Mouse (Mus musculus): ENCODE data around the gene Best3. TPM values are rescaled to one million over a fixed set of nuclear protein-coding genes. Genes with fewer than 3 reads are reported as not detected.
A peak's percentile ranks its signal among the peaks of the same experiment; 100 is the strongest.
"Not testable (repeated sequence)": the region's sequence is repeated elsewhere in the genome, so short reads cannot be mapped to it uniquely, and the experiment has no call there.

Best3 gene
- polyA plus RNA-seq, 1 experiment from 2014 or later = 1.0 TPM

DNA sequence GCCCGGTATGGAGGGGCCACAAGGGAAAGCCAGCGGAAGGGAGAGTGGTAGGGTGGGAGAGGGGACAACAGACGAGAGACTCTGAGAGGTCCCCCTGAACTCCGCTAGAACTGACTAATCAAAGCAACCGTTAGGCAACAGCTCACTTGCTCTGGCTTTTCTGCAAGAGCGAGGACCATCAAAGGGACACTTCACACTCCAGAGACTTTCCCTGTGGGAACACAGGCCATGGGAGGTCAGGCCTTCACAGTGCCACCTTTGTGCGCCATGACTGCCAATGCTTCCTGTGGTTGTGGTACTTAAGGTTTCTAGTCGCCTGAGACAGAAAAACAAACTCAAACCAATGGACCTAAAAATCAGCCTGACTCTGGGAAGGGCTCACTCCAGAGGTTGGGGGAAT, 24.9 kb downstream of the Best3 start:
- WGBS = 60% methylated on average over 8 of the region's 8 CpGs
- no peak overlapping the region for H3K9ac ChIP-seq
- no peaks in the 10 kb centered on the region for H3K36me3 ChIP-seq
- no peaks in the 10 kb centered on the region for H3K9me3 ChIP-seq
- no peak overlapping the region for H3K27ac ChIP-seq
- peaks cover 8% of the 10 kb centered on the region for H3K4me1 ChIP-seq
- no peak overlapping the region for H3K4me2 ChIP-seq (replicated peaks)
- no peaks in the 10 kb centered on the region for H3K27me3 ChIP-seq
- ATAC-seq (ENCODE audit: low FRiP score, low read depth) = no peak
- no peak overlapping the region for H3K4me3 ChIP-seq

DNA sequence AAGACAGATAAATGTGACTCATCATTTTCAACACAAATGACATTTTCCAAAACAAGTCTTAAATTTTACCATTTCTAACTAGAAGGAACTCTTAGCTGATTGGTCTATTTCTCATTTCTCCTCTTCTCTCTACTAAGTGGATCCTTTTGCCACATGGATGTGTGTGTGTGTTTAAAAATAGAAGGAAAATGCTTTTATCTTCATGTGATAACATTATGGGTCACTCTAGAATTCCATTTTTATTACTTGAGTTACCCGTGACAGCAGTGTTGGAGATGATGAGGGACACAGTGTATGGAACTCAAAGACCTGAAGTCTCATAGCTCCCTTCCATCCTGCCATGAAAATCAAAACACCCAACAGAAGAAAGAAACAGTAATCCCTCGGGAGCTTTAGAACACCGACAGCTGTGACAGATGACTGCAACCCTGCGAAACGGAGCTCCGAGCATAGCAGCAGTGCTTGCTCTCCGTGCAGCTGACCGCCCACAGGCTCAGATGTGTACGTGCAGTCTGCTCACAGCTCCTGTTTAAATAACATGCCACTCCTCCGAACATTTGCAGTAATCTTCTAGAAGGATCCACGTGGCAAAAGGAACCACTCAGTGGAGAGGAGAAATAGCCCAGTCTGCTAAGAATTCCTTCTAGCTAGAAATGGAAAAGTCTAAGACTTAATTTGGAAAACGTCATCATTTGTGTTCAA, 27.7 kb downstream of the Best3 start:
- no peak overlapping the region for H3K9ac ChIP-seq
- H3K4me2 ChIP-seq (replicated peaks) = peak overlapping the region; percentile 34
- peak; percentile 81 for ATAC-seq (ENCODE audit: low FRiP score, low read depth)
- WGBS = 18% methylated on average over 12 of the region's 12 CpGs
- H3K4me1 ChIP-seq = peaks cover 3% of the 10 kb centered on the region
- no peaks in the 10 kb centered on the region for H3K36me3 ChIP-seq
- no peaks in the 10 kb centered on the region for H3K9me3 ChIP-seq
- no peaks in the 10 kb centered on the region for H3K27me3 ChIP-seq
- no peak overlapping the region for H3K4me3 ChIP-seq
- no peak overlapping the region for H3K27ac ChIP-seq

DNA sequence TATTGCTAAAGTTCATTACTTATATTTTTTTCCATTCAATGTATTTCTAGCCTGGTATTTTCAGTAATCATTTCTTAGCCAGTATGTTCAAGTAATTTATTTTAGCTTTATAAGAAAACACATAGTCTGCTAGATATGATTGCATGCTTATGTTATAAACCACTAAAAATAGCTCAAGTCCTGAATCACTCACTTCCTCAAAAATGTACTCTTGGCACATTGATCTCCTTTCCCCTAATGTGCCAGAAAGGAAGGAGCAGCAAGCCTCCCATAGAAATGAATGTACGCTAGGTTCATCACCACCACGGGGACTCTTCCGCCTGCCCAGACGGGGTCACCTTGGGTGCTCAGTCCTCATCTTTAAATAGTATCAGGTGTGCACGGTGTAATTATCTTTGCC, 28.5 kb downstream of the Best3 start:
- WGBS = 87% methylated on average over 5 of the region's 5 CpGs
- H3K4me3 ChIP-seq = no peak overlapping the region
- no peak for ATAC-seq (ENCODE audit: low FRiP score, low read depth)

DNA sequence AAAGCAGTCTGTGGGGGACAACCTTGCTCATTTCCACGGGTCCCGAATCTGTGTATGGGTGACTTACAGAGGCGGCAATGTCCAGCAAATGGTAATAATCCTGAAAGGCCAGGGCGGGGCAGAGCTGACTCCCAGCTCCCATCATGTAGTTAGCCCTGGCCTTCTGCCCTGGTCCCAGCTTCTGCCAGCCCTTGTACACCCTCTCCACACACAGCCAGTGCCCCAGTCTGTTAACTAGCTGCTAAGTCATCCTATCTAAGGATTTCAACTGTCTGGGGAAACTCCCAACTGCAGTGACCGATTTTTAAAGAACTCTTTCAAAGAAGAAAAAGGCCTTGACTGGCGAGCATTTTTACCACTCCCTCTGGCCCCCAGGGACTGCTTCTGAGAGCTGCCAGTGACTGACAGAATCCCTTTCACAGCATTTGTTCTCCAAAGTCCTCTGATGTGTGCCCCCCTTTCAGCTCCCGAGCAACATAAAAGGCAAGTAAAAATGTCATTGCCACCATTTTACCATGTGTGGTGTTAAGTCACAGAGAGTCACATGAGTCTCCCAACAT, 32.2 kb downstream of the Best3 start:
- 0 out of 2 replicates have a peak, but pooled peaks cover 6% of the 10 kb centered on the region for H3K27me3 ChIP-seq
- 56% methylated on average over 7 of the region's 7 CpGs for WGBS
- no peak overlapping the region for H3K27ac ChIP-seq
- H3K4me2 ChIP-seq (replicated peaks) = no peak overlapping the region
- no peak for ATAC-seq (ENCODE audit: low FRiP score, low read depth)
- no peaks in the 10 kb centered on the region for H3K36me3 ChIP-seq
- no peak overlapping the region for H3K4me3 ChIP-seq
- no peaks in the 10 kb centered on the region for H3K9me3 ChIP-seq
- peaks cover 15% of the 10 kb centered on the region for H3K4me1 ChIP-seq
- H3K9ac ChIP-seq = no peak overlapping the region

More for the DNA sequence above, 28.5 kb downstream of the Best3 start:
- Histone ChIP-seq H3K9me3 (no peaks in the 10 kb centered on the region), H3K4me1 (peaks cover 3% of the 10 kb centered on the region), H3K27ac (no peak overlapping the region), H3K27me3 (no peaks in the 10 kb centered on the region), H3K9ac (no peak overlapping the region), H3K4me2 (replicated peaks) (no peak overlapping the region), H3K36me3 (no peaks in the 10 kb centered on the region)

DNA sequence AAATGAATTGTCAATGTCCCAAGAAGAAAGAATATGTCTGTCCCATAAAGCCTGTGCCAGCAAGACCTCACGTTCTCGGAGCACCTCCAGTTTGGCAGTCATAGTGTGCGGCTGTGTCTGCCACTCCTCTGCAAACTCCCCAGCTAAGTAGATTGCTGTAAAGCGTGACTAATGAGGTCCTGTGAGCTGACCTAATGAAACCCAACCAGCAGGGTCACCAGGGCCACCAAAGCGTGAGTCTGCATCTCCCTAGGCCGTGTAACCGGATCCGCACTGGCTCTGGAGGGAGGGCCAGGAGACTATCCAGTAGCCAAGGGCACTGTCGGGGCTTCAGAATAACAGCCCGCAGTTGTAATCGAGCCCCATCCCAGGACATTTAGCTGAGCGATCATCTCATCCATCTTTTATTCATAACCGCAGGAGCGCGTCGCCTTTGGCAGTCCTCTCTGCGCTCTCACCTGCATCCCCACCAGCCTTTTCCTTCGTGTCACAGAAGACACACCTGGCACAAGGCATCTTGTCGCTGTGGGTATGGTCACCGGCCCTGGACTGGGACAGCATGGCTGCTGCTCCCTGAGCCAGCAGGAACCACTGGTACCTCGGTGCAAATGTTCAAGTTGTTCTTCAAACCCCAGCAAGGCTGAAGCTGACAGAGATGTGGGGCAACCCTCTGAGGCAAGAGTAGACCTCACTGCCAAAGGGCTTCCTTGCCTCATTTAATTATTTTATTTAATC, 35.1 kb downstream of the Best3 start:
- peaks cover 23% of the 10 kb centered on the region for H3K4me1 ChIP-seq
- H3K27ac ChIP-seq = no peak overlapping the region
- H3K27me3 ChIP-seq = peaks cover 20% of the 10 kb centered on the region
- H3K4me2 ChIP-seq (replicated peaks) = peak overlapping the region; percentile 25
- no peak overlapping the region for H3K4me3 ChIP-seq
- no peaks in the 10 kb centered on the region for H3K36me3 ChIP-seq
- ATAC-seq (ENCODE audit: low FRiP score, low read depth) = peak; percentile 77
- no peaks in the 10 kb centered on the region for H3K9me3 ChIP-seq
- WGBS = 19% methylated on average over 21 of the region's 21 CpGs
- 0 out of 2 replicates have a peak overlapping the region, but pooled peaks have one; percentile 35 for H3K9ac ChIP-seq

DNA sequence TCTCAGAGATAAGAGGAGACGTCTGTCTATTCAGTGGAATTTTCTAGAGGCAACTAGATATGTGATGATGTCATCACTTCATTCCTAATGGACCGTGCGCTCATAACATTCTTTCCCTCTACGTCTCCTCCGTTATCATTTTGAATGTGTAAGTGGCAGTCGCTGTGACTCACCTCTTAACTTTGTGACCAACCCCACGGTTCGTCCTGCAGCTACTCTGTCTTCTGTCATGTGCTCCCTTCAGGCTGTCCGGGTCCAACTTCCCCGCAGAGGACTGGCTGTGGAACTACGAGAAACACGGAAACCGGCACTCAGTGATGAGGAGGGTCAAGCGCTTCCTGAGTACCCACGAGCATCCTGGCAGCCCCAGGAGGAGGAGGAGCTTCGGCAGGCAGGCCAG, 37.6 kb downstream of the Best3 start:
- Histone ChIP-seq H3K36me3 (no peaks in the 10 kb centered on the region), H3K4me3 (no peak overlapping the region), H3K27me3 (peaks cover 20% of the 10 kb centered on the region), H3K4me1 (peaks cover 23% of the 10 kb centered on the region), H3K9me3 (no peaks in the 10 kb centered on the region), H3K27ac (no peak overlapping the region), H3K4me2 (replicated peaks) (peak overlapping the region; percentile 46), H3K9ac (no peak overlapping the region)
- 55% methylated on average over 16 of the region's 16 CpGs for WGBS
- no peak for ATAC-seq (ENCODE audit: low FRiP score, low read depth)

DNA sequence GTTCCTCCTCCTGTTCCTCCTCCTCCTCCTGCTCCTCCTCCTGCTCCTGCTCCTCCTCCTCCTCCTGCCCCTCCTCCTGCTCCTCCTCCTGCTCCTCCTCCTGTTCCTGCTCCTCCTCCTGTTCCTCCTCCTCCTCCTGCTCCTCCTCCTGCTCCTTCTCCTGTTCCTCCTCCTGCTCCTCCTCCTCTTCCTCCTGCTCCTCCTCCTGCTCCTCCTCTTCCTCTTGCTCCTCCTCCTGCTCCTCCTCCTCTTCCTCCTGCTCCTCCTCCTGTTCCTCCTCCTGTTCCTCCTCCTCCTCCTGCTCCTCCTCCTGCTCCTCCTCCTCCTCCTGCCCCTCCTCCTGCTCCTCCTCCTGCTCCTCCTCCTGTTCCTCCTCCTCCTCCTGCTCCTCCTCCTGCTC, 39.7 kb downstream of the Best3 start:
- not testable (repeated sequence) for H3K9me3 ChIP-seq; H3K4me2 ChIP-seq (replicated peaks); H3K36me3 ChIP-seq

DNA sequence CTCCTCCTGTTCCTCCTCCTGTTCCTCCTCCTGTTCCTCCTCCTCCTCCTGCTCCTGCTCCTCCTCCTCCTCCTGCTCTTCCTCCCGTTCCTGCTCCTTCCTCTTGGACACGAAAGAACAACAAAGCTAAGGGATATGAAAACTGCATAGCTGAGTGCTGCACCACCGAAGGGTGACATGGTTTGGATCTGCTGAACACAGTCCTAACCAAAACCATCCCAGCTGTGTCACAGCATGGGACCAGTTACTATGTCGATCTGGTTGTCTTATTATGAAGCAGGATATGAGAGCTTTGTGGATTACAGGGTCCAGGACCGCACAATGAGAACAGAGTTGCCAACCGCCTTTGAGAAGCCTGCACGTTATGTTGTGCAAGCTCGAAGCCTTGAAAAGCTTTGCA, 40.1 kb downstream of the Best3 start:
- no peak overlapping the region for H3K27ac ChIP-seq
- no peak overlapping the region for H3K4me2 ChIP-seq (replicated peaks)
- no peaks in the 10 kb centered on the region for H3K9me3 ChIP-seq
- H3K4me3 ChIP-seq = no peak overlapping the region
- ATAC-seq (ENCODE audit: low FRiP score, low read depth) = no peak
- H3K36me3 ChIP-seq = no peaks in the 10 kb centered on the region
- H3K9ac ChIP-seq = no peak overlapping the region
- peaks cover 16% of the 10 kb centered on the region for H3K27me3 ChIP-seq
- 54% methylated on average over 8 of the region's 8 CpGs for WGBS
- H3K4me1 ChIP-seq = peaks cover 19% of the 10 kb centered on the region

More for the DNA sequence above, 39.7 kb downstream of the Best3 start:
- H3K27me3 ChIP-seq = peaks cover 20% of the 10 kb centered on the region
- not testable (repeated sequence) for H3K4me3 ChIP-seq; H3K9ac ChIP-seq; ATAC-seq (ENCODE audit: low FRiP score, low read depth); H3K27ac ChIP-seq
- peaks cover 23% of the 10 kb centered on the region for H3K4me1 ChIP-seq

DNA sequence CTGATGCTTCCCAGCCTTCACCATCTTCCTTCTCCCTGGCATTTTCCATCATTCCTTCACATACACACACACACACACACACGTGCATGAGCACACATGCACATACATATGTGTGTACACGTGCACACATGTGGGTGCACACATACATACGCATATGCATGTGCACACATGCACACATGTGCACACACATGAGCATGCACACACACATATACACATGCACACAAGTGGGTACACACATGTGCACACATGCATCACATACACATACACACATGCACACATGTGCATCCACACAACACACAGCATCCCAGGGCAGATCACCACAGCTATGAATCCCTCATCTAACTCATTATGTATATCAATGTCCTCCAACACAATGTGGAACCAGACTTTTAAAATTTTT, 45.0 kb downstream of the Best3 start:
- no peaks in the 10 kb centered on the region for H3K9me3 ChIP-seq
- H3K27me3 ChIP-seq = no peaks in the 10 kb centered on the region
- ATAC-seq (ENCODE audit: low FRiP score, low read depth) = no peak
- H3K4me1 ChIP-seq = peaks cover 9% of the 10 kb centered on the region
- H3K9ac ChIP-seq = no peak overlapping the region
- no peak overlapping the region for H3K4me2 ChIP-seq (replicated peaks)
- H3K4me3 ChIP-seq = no peak overlapping the region
- H3K27ac ChIP-seq = no peak overlapping the region
- H3K36me3 ChIP-seq = no peaks in the 10 kb centered on the region
- WGBS = 92% methylated on average over 3 of the region's 3 CpGs

DNA sequence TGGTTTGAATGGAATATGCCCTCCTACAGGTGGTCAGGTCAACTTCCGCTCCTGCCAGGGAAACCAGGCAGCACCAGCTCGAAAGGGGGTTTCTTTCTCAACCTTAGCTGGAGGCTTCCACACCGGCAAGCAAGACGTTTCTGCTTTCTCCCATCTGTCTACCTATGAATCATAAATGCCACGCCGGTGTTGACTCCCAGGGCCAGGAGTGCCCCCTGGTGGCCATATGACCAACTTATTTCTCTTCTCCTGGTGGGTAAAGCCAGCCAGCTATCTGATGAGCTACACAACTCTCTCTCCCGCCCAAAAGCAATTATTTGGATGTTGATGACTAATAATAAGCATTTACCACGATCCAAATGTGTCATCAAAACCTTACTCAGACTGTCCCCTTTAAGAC, 47.7 kb downstream of the Best3 start:
- H3K4me3 ChIP-seq = no peak overlapping the region
- H3K4me1 ChIP-seq = peaks cover 9% of the 10 kb centered on the region
- ATAC-seq (ENCODE audit: low FRiP score, low read depth) = no peak
- no peaks in the 10 kb centered on the region for H3K36me3 ChIP-seq
- no peaks in the 10 kb centered on the region for H3K9me3 ChIP-seq
- WGBS = 19% methylated on average over 8 of the region's 8 CpGs
- H3K27ac ChIP-seq = no peak overlapping the region
- H3K27me3 ChIP-seq = no peaks in the 10 kb centered on the region
- H3K9ac ChIP-seq = no peak overlapping the region
- no peak overlapping the region for H3K4me2 ChIP-seq (replicated peaks)

DNA sequence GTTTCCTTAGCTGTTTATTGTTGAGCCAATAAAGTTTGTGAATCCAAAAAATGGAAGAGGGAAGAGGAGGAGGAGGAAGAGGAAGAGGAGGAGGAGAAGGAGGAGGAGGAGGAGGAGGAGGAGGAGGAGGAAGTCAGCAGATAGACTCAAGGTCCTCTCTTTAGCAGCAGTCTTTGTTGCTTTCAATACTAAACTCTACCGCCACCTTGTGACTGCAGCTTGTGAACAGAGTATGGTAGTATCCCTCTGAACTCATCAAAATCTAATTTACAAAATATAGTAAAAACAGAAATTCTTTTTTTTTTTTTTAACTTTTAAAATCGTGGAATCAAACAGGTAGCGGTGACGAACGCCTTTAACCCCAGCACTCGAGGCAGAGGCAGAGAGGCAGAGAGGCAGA, 54.2 kb downstream of the Best3 start:
- Histone ChIP-seq H3K4me3 (no peak overlapping the region), H3K27me3 (no peaks in the 10 kb centered on the region; the same call in 1 of the 2 replicates), H3K4me2 (replicated peaks) (no peak overlapping the region), H3K36me3 (no peaks in the 10 kb centered on the region), H3K9me3 (no peaks in the 10 kb centered on the region), H3K9ac (no peak overlapping the region), H3K4me1 (peaks cover 9% of the 10 kb centered on the region), H3K27ac (no peak overlapping the region)
- WGBS = 61% methylated on average over 6 of the region's 6 CpGs
- no peak for ATAC-seq (ENCODE audit: low FRiP score, low read depth)

DNA sequence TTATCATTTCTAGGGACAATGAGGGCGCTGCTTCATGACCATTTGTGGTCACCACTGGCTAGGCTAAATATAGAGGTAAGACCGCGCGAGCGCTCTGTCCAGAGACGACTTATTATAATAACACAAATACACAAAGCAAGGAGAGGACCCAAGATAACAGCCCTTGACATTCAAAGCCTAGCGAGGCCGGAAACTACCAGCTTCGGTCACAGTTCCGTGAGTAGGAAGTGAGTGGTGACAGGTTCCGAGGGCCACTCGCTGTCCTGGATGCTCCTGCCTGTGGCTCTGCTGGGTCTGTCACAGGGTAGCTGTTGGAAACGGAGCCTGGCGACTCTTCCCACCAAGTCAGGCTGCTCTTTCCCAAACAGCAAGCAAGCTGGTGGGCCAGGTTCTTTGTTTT, 56.2 kb downstream of the Best3 start:
- Histone ChIP-seq H3K27me3 (peaks cover 3% of the 10 kb centered on the region; the same call in 1 of the 2 replicates), H3K27ac (no peak overlapping the region)
- WGBS = 82% methylated on average over 14 of the region's 14 CpGs

More for the DNA sequence above, 56.2 kb downstream of the Best3 start:
- Histone ChIP-seq H3K36me3 (no peaks in the 10 kb centered on the region), H3K4me3 (no peak overlapping the region), H3K4me2 (replicated peaks) (no peak overlapping the region), H3K9me3 (no peaks in the 10 kb centered on the region), H3K9ac (no peak overlapping the region), H3K4me1 (peaks cover 17% of the 10 kb centered on the region)
- ATAC-seq (ENCODE audit: low FRiP score, low read depth) = no peak

Data from limb, embryonic 13.5 days (tissue).